Mouse (Mus musculus) heart, adult 11 months (tissue): ENCODE results near the gene Afap1l2.

Experiments
- DNase-seq: peaks from one replicate; pipeline ENCODE4 v3.0.0; 2022

The Afap1l2 gene

DNA sequence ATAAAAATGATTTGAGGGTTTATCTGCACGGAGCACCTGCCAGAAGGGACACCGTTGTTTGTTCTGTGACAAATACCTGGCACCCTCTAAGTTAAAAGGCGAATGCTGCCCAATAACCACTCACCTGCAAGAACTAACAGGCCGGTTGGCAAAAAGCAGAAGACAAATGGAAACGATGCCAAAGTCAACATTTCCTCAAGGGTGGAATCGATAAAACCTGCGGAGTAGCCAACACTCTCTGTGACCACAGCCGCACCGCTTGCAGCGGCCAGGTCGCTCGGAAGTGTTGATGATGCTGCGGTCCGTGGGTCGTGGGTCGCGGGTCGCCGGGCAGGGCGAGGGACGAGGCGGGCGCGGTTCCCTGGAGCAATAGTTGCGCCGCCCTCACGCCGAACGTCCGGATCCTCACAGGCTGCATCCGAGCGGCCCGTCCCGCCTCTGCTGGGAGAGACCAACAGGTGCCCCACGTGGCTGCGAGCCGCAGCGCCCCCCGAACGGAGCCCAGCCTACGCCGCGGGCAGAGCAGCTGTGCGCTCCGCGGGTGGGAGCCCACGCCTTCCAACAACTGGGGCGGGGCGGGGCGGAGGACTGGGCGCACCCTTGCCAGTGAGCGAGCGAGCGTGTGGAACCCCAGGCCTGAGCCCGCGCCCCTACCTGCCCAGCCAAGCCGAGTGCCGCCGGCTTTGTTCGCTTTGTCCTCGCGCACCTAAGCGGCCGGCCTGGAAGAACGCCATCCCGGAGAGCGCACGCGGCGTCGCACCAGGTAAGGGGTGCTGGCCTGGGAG lies 134.0 kb downstream of the Afap1l2 start, which contains the start of gene Vwa2:
Vwa2 (plus strand) TSS at position 434 of the 785 bp plus-strand sequence.
- no peak for DNase-seq

- no peak for DNase-seq
These were observed 140.3 kb downstream of the Afap1l2 start for GRCm38 (mm10) chr19:56867701-56868100.
